Mouse (Mus musculus) MEL (cell line): Measurements from ENCODE around the gene E130308A19Rik. TPM values are rescaled to one million over a fixed set of nuclear protein-coding genes. Genes with fewer than 3 reads are reported as not detected.

ENCODE experiments used
- DNase-seq: peaks from one replicate; pipeline ENCODE4 v3.0.0; 2011; ENCODE audit warnings: low read depth, low spot score
- H3K27ac ChIP-seq: 2 replicates; pipeline ENCODE4 v1.5.1; 2012; ENCODE audit warnings: low read depth, mild to moderate bottlenecking, control low read depth, low read length, moderate library complexity; ENCODE audit not compliant: control insufficient read depth
- H3K27me3 ChIP-seq, 2 experiments: fragments of 150-350 bp in 1 of 2; sonication (generic) in 1 of 2; 2 replicates each; pipeline ENCODE4 v1.6.1; 2012; ENCODE audit warnings: low read length in 2 of 2, mild to moderate bottlenecking in 2 of 2, improper control_type of control experiment in 1 of 2, moderate library complexity in 1 of 2; ENCODE audit not compliant: insufficient read depth in 2 of 2, control insufficient read depth in 1 of 2
- H3K36me3 ChIP-seq, 2 experiments: 2 replicates each; pipeline ENCODE4 v1.6.1; 2012 to 2014; ENCODE audit warnings: low read length in 2 of 2, improper control_type of control experiment in 1 of 2, inconsistent platforms in 1 of 2, mild to moderate bottlenecking in 1 of 2; ENCODE audit not compliant: insufficient read depth in 2 of 2, control insufficient read depth in 1 of 2
- H3K4me1 ChIP-seq, 2 experiments: fragments of 150-350 bp in 1 of 2; sonication (generic) in 1 of 2; 2 replicates each; pipeline ENCODE4 v1.6.1; 2012; ENCODE audit warnings: low read length in 2 of 2, improper control_type of control experiment in 1 of 2, mild to moderate bottlenecking in 1 of 2; ENCODE audit not compliant: insufficient read depth in 2 of 2, control insufficient read depth in 1 of 2
- H3K4me3 ChIP-seq, 2 experiments: fragments of 150-350 bp in 1 of 2; sonication (generic) in 1 of 2; 2 replicates each; pipeline ENCODE4 v1.5.1; 2012; ENCODE audit warnings: low read depth in 2 of 2, low read length in 2 of 2, mild to moderate bottlenecking in 2 of 2, moderate library complexity in 2 of 2, control low read depth in 1 of 2, improper control_type of control experiment in 1 of 2; ENCODE audit not compliant: control insufficient read depth in 1 of 2, insufficient read depth in 1 of 2
- H3K79me2 ChIP-seq: 2 replicates; pipeline ENCODE4 v1.6.1; 2012; ENCODE audit warnings: mild to moderate bottlenecking, low read length, moderate library complexity; ENCODE audit not compliant: control insufficient read depth, poor library complexity, insufficient read depth
- H3K9ac ChIP-seq: 2 replicates; pipeline ENCODE4 v1.6.1; 2012; ENCODE audit warnings: low read depth, mild to moderate bottlenecking, control low read depth, low read length, moderate library complexity; ENCODE audit not compliant: control insufficient read depth, poor library complexity, severe bottlenecking
- H3K9me3 ChIP-seq: fragments of 150-350 bp; sonication (generic); replicated peaks from 2 replicates; pipeline ENCODE4 v1.6.1; 2012; ENCODE audit warnings: mild to moderate bottlenecking, low read length, improper control_type of control experiment, moderate library complexity; ENCODE audit not compliant: insufficient read depth
- CHD1 ChIP-seq: IDR thresholded peaks from 2 replicates; pipeline ENCODE4 v1.6.1; 2012; ENCODE audit warnings: low read depth, mild to moderate bottlenecking, inconsistent platforms, low read length, improper control_type of control experiment
- CTCF ChIP-seq, 3 experiments: IDR thresholded peaks in 2 of 3; conservative IDR thresholded peaks in 1 of 3; 2 replicates each; pipeline ENCODE4 v1.5.1; 2011 to 2012; ENCODE audit warnings: low read length in 3 of 3, low read depth in 2 of 3, mild to moderate bottlenecking in 2 of 3, improper control_type of control experiment in 1 of 3, inconsistent platforms in 1 of 3, mixed read lengths in 1 of 3, moderate library complexity in 1 of 3; ENCODE audit not compliant: control insufficient read depth in 1 of 3, insufficient read depth in 1 of 3, poor library complexity in 1 of 3, severe bottlenecking in 1 of 3
- E2F4 ChIP-seq: IDR thresholded peaks from 2 replicates; pipeline ENCODE4 v1.6.1; 2011; ENCODE audit warnings: low read depth, low read length, improper control_type of control experiment, borderline replicate concordance
- EP300 ChIP-seq, 2 experiments: IDR thresholded peaks; 2 replicates each; pipeline ENCODE4 v1.6.1; 2011; ENCODE audit warnings: improper control_type of control experiment in 2 of 2, low read length in 2 of 2, low read depth in 1 of 2, mild to moderate bottlenecking in 1 of 2
- ETS1 ChIP-seq: IDR thresholded peaks from 2 replicates; pipeline ENCODE4 v1.6.1; 2012; ENCODE audit warnings: low read depth, mild to moderate bottlenecking, inconsistent platforms, low read length, improper control_type of control experiment, moderate library complexity
- GABPA ChIP-seq: IDR thresholded peaks from 2 replicates; pipeline ENCODE4 v1.6.1; 2012; ENCODE audit warnings: low read depth, mild to moderate bottlenecking, inconsistent platforms, low read length, improper control_type of control experiment, moderate library complexity
- HCFC1 ChIP-seq: IDR thresholded peaks from 2 replicates; pipeline ENCODE4 v1.6.1; 2012; ENCODE audit warnings: low read depth, mild to moderate bottlenecking, inconsistent platforms, low read length, improper control_type of control experiment, moderate library complexity
- KAT2A ChIP-seq: conservative IDR thresholded peaks from 2 replicates; pipeline ENCODE4 v1.6.1; 2012; ENCODE audit warnings: low read depth, low read length, improper control_type of control experiment, inconsistent platforms
- MAFK ChIP-seq: IDR thresholded peaks from 2 replicates; pipeline ENCODE4 v1.6.1; 2011; ENCODE audit warnings: low read depth, mild to moderate bottlenecking, low read length, improper control_type of control experiment, borderline replicate concordance
- MAX ChIP-seq: IDR thresholded peaks from 2 replicates; pipeline ENCODE4 v1.6.1; 2011; ENCODE audit warnings: low read length, improper control_type of control experiment
- MAZ ChIP-seq: IDR thresholded peaks from 2 replicates; pipeline ENCODE4 v1.6.1; 2012; ENCODE audit warnings: low read depth, mild to moderate bottlenecking, inconsistent platforms, low read length, improper control_type of control experiment
- MEF2A ChIP-seq: IDR thresholded peaks from 2 replicates; pipeline ENCODE4 v1.6.1; 2014; ENCODE audit warnings: low read depth, mild to moderate bottlenecking, inconsistent platforms, low read length, improper control_type of control experiment; ENCODE audit not compliant: poor library complexity, insufficient replicate concordance, severe bottlenecking; ENCODE audit errors: extremely low read depth
- MXI1 ChIP-seq: IDR thresholded peaks from 2 replicates; pipeline ENCODE4 v1.6.1; 2011; ENCODE audit warnings: mild to moderate bottlenecking, low read depth, low read length, improper control_type of control experiment
- MYB ChIP-seq: IDR thresholded peaks from 2 replicates; pipeline ENCODE4 v1.6.1; 2011; ENCODE audit warnings: mild to moderate bottlenecking, low read depth, low read length, improper control_type of control experiment
- MYC ChIP-seq: IDR thresholded peaks from 2 replicates; pipeline ENCODE4 v1.6.1; 2011; ENCODE audit warnings: low read depth, mild to moderate bottlenecking, low read length, improper control_type of control experiment, moderate library complexity
- NELFE ChIP-seq: IDR thresholded peaks from 2 replicates; pipeline ENCODE4 v1.6.1; 2011; ENCODE audit warnings: low read depth, low read length, improper control_type of control experiment
- POLR2A ChIP-seq, 2 experiments: IDR thresholded peaks; 2 replicates each; pipeline ENCODE4 v1.6.1; 2011 to 2012; ENCODE audit warnings: low read length in 2 of 2, mild to moderate bottlenecking in 2 of 2, control low read depth in 1 of 2, improper control_type of control experiment in 1 of 2, low read depth in 1 of 2, moderate library complexity in 1 of 2; ENCODE audit not compliant: control insufficient read depth in 1 of 2, insufficient read depth in 1 of 2, poor library complexity in 1 of 2
- POLR2AphosphoS5 ChIP-seq: IDR thresholded peaks from 2 replicates; pipeline ENCODE4 v1.6.1; 2012; ENCODE audit warnings: low read depth, borderline replicate concordance, mild to moderate bottlenecking, inconsistent platforms, low read length, moderate library complexity, mixed read lengths
- SIN3A ChIP-seq: IDR thresholded peaks from 2 replicates; pipeline ENCODE4 v1.6.1; 2012; ENCODE audit warnings: low read length, improper control_type of control experiment, inconsistent platforms
- SMC3 ChIP-seq: IDR thresholded peaks from 2 replicates; pipeline ENCODE4 v1.6.1; 2011; ENCODE audit warnings: low read depth, low read length, improper control_type of control experiment
- TBP ChIP-seq: IDR thresholded peaks from 2 replicates; pipeline ENCODE4 v1.8.0; 2011; ENCODE audit warnings: low read depth, low read length, improper control_type of control experiment
- TCF12 ChIP-seq: IDR thresholded peaks from 2 replicates; pipeline ENCODE4 v1.6.1; 2014; ENCODE audit warnings: low read depth, mild to moderate bottlenecking, inconsistent platforms, low read length, improper control_type of control experiment, moderate library complexity
- UBTF ChIP-seq: IDR thresholded peaks from 2 replicates; pipeline ENCODE4 v1.6.1; 2012; ENCODE audit warnings: low read depth, mild to moderate bottlenecking, inconsistent platforms, low read length, improper control_type of control experiment, moderate library complexity, borderline replicate concordance; ENCODE audit not compliant: insufficient read depth
- USF1 ChIP-seq: IDR thresholded peaks from 2 replicates; pipeline ENCODE4 v1.6.1; 2014; ENCODE audit warnings: low read depth, mild to moderate bottlenecking, inconsistent platforms, low read length, improper control_type of control experiment, moderate library complexity
- USF2 ChIP-seq, 2 experiments: IDR thresholded peaks; 2 replicates each; pipeline ENCODE4 v1.6.1; 2011 to 2012; ENCODE audit warnings: improper control_type of control experiment in 2 of 2, low read length in 2 of 2, borderline replicate concordance in 1 of 2, inconsistent platforms in 1 of 2, low read depth in 1 of 2, mild to moderate bottlenecking in 1 of 2; ENCODE audit not compliant: insufficient read depth in 1 of 2
- ZKSCAN1 ChIP-seq: IDR thresholded peaks from 2 replicates; pipeline ENCODE4 v1.6.1; 2012; ENCODE audit warnings: low read depth, mild to moderate bottlenecking, inconsistent platforms, low read length, improper control_type of control experiment, moderate library complexity
- ZMIZ1 ChIP-seq: IDR thresholded peaks from 2 replicates; pipeline ENCODE4 v1.6.1; 2012; ENCODE audit warnings: low read depth, mild to moderate bottlenecking, inconsistent platforms, low read length, improper control_type of control experiment, moderate library complexity
- polyA plus RNA-seq, 2 experiments: library from polyadenylated mRNA; stranded (reverse) in 1 of 2; unstranded in 1 of 2; fragments of >175 nt in 1 of 2; fragments of >200 nt in 1 of 2; gene quantifications; 2 replicates each; pipeline versions ENCODE4 v1.2.1 to v1.2.4; 2012; ENCODE audit warnings: low replicate concordance in 2 of 2, low read depth in 1 of 2; ENCODE audit not compliant: insufficient read length in 2 of 2, insufficient read depth in 1 of 2, missing spikeins in 1 of 2
- total RNA-seq: library from RNA; depleted of rRNA; stranded (reverse); fragments of 300-350 nt; gene quantifications from 2 replicates; pipeline ENCODE4 v1.2.3, GENCODE M21; 2012

The E130308A19Rik gene
- total and polyA plus RNA-seq, 3 experiments, result 4.0 to 12.5 TPM; not detected in 1

- H3K27me3 ChIP-seq, result no peaks in the 10 kb centered on the region
- peak overlapping the region; percentile 66 for H3K27ac ChIP-seq
- TF ChIP-seq ETS1, result no peak
- no peak for TF ChIP-seq TCF12
- TF ChIP-seq NELFE, result no peak
- no peak for TF ChIP-seq MEF2A
- no peak for TF ChIP-seq POLR2A (IDR thresholded peaks at IDR 0.05; ENCODE audit: control insufficient read depth in 1 of 2, insufficient read depth in 1 of 2, low read depth in 1 of 2, low read length in 2 of 2, poor library complexity in 1 of 2)
- TF ChIP-seq MAFK, result no peak
- TF ChIP-seq GABPA, result no peak
- TF ChIP-seq MYB, result no peak
- no peak for TF ChIP-seq MAZ
- TF ChIP-seq EP300 (IDR thresholded peaks at IDR 0.05; ENCODE audit: low read depth in 1 of 2, low read length in 2 of 2), result no peak
- no peak for TF ChIP-seq USF2 (IDR thresholded peaks at IDR 0.05; ENCODE audit: borderline replicate concordance in 1 of 2, insufficient read depth in 1 of 2, low read depth in 1 of 2, low read length in 2 of 2)
- no peak for TF ChIP-seq E2F4
- no peak for TF ChIP-seq UBTF
- TF ChIP-seq KAT2A, result no peak
- no peak for TF ChIP-seq CHD1
- H3K4me3 ChIP-seq, result peak overlapping the region; percentile 84 to 96
- no peaks in the 10 kb centered on the region for H3K9me3 ChIP-seq
- H3K4me1 ChIP-seq, result peaks cover 12 to 28% of the 10 kb centered on the region in 2 experiments
- DNase-seq, result peak; percentile 25
- H3K9ac ChIP-seq, result peak overlapping the region; percentile 58
- H3K36me3 ChIP-seq, result peaks cover 0 to 19% of the 10 kb centered on the region in 2 experiments; a peak in 2 of 4 replicates
- H3K79me2 ChIP-seq, result no peaks in the 10 kb centered on the region; the same call in 1 of the 2 replicates
Observed at GRCm38 (mm10) chr4:59804754-59805153, 178.7 kb downstream of the E130308A19Rik start.

- DNase-seq, result peak; percentile 93
- no peaks in the 10 kb centered on the region for H3K9me3 ChIP-seq
- H3K9ac ChIP-seq, result peak within 1 kb of the TSS; percentile 82
- peak within 1 kb of the TSS; percentile 66 for H3K27ac ChIP-seq
- H3K36me3 ChIP-seq, result peaks cover 0 to 19% of the 10 kb centered on the region in 2 experiments; a peak in 2 of 4 replicates
- peak within 1 kb of the TSS; percentile 84 to 96 for H3K4me3 ChIP-seq
- H3K27me3 ChIP-seq, result no peaks in the 10 kb centered on the region
- peaks cover 12 to 28% of the 10 kb centered on the region in 2 experiments for H3K4me1 ChIP-seq
- H3K79me2 ChIP-seq, result no peaks in the 10 kb centered on the region; the same call in 1 of the 2 replicates
- peak; percentile 50 for TF ChIP-seq TCF12
- TF ChIP-seq ZMIZ1, result peak; percentile 94
- no peak for TF ChIP-seq ZKSCAN1
- peak; percentile 71 for TF ChIP-seq SIN3A
- TF ChIP-seq MYC, result peak; percentile 63
- peak; percentile 18; the same call in 1 of the 2 replicates for TF ChIP-seq TBP
- no peak; the same call in 1 of the 2 replicates for TF ChIP-seq MXI1
- TF ChIP-seq POLR2A (IDR thresholded peaks at IDR 0.05; ENCODE audit: control insufficient read depth in 1 of 2, insufficient read depth in 1 of 2, low read depth in 1 of 2, low read length in 2 of 2, poor library complexity in 1 of 2), result peak; percentile 27 to 89; a peak in 2 of 4 replicates
- no peak for TF ChIP-seq SMC3
- peak; percentile 88 for TF ChIP-seq NELFE
- TF ChIP-seq CTCF (IDR thresholded peaks at IDR 0.05 in 2 of 3, conservative IDR thresholded peaks at IDR 0.05 in 1 of 3; ENCODE audit: control insufficient read depth in 1 of 3, insufficient read depth in 1 of 3, low read depth in 2 of 3, low read length in 3 of 3, poor library complexity in 1 of 3, severe bottlenecking in 1 of 3), result no peak
- no peak for TF ChIP-seq EP300 (IDR thresholded peaks at IDR 0.05; ENCODE audit: low read depth in 1 of 2, low read length in 2 of 2)
- TF ChIP-seq MAX, result no peak
- no peak for TF ChIP-seq CHD1
- no peak for TF ChIP-seq MAFK
- no peak for TF ChIP-seq USF1
- 0 out of 2 replicates have a peak, but pooled peaks have one; percentile 39 for TF ChIP-seq HCFC1
- no peak for TF ChIP-seq ETS1
- no peak for TF ChIP-seq POLR2AphosphoS5
- TF ChIP-seq USF2 (IDR thresholded peaks at IDR 0.05; ENCODE audit: borderline replicate concordance in 1 of 2, insufficient read depth in 1 of 2, low read depth in 1 of 2, low read length in 2 of 2), result no peak
Observed at GRCm38 (mm10) chr4:59805181-59805967, 179.4 kb downstream of the E130308A19Rik start, which contains the start of gene Snx30. Gene Snx30, plus strand, starts transcription at chr4:59805840.
